Mouse (Mus musculus) forelimb bud, embryonic 11.5 days (tissue): ENCODE measurements around the gene Cfap221.
A peak's percentile ranks its signal among the peaks of the same experiment; 100 is the strongest.

Experiments
- DNase-seq: peaks from one replicate; pipeline ENCODE4 v3.0.0-alpha.2; 2012; ENCODE audit warnings: low read depth, low spot score

Cfap221 gene

GRCm38 (mm10) chr1:120006844-120007790, 10.1 kb upstream of the Cfap221 start, which contains the start of gene Sctr:
Gene Sctr, plus strand, starts transcription at chr1:120006894.
- DNase-seq = no peak

- peak; percentile 23 for DNase-seq
These were observed 610 bp upstream of the Cfap221 start for GRCm38 (mm10) chr1:119997644-119998043.

GRCm38 (mm10) chr1:119986555-119986954, 10.5 kb downstream of the Cfap221 start:
- DNase-seq = no peak

GRCm38 (mm10) chr1:119975141-119975540, 21.9 kb downstream of the Cfap221 start:
- no peak for DNase-seq

- DNase-seq = no peak
These were observed 23.9 kb downstream of the Cfap221 start for GRCm38 (mm10) chr1:119973117-119973516.

- peak; percentile 13 for DNase-seq
These were observed 31.1 kb downstream of the Cfap221 start for GRCm38 (mm10) chr1:119965804-119966514.

GRCm38 (mm10) chr1:119959920-119960319, 37.1 kb downstream of the Cfap221 start:
- DNase-seq = no peak

GRCm38 (mm10) chr1:119959464-119959863, 37.6 kb downstream of the Cfap221 start:
- no peak for DNase-seq

- no peak for DNase-seq
These were observed 39.3 kb downstream of the Cfap221 start for GRCm38 (mm10) chr1:119957716-119958222.

- no peak for DNase-seq
These were observed 42.4 kb downstream of the Cfap221 start for GRCm38 (mm10) chr1:119954680-119955079.

- DNase-seq = no peak
These were observed 43.6 kb downstream of the Cfap221 start for GRCm38 (mm10) chr1:119953456-119953855.

- DNase-seq = no peak
These were observed 46.9 kb downstream of the Cfap221 start for GRCm38 (mm10) chr1:119950086-119950485.

GRCm38 (mm10) chr1:119936861-119937260, 60.2 kb downstream of the Cfap221 start:
- no peak for DNase-seq

GRCm38 (mm10) chr1:119931421-119932150, 65.4 kb downstream of the Cfap221 start:
- no peak for DNase-seq

GRCm38 (mm10) chr1:119929715-119930114, 67.3 kb downstream of the Cfap221 start:
- peak; percentile 31 for DNase-seq

GRCm38 (mm10) chr1:119919299-119919698, 77.7 kb downstream of the Cfap221 start:
- no peak for DNase-seq

- no peak for DNase-seq
These were observed 80.1 kb downstream of the Cfap221 start for GRCm38 (mm10) chr1:119916823-119917371.

- DNase-seq = peak; percentile 91
These were observed 83.8 kb downstream of the Cfap221 start, which contains the start of gene Tmem177 for GRCm38 (mm10) chr1:119912953-119913814. Gene Tmem177, minus strand, starts transcription at chr1:119913208.

GRCm38 (mm10) chr1:119907206-119907748, 89.8 kb downstream of the Cfap221 start:
- DNase-seq = no peak

GRCm38 (mm10) chr1:119903231-119903620, 93.8 kb downstream of the Cfap221 start:
- DNase-seq = no peak
